Mouse (Mus musculus): Measurements from ENCODE around the gene Dkkl1. TPM values are rescaled to one million over a fixed set of nuclear protein-coding genes. Genes with fewer than 3 reads are reported as not detected.

The Dkkl1 gene
- polyA plus RNA-seq (2012; rRNA removed), result 2.0 and 3.1 TPM in 2 replicates

DNA sequence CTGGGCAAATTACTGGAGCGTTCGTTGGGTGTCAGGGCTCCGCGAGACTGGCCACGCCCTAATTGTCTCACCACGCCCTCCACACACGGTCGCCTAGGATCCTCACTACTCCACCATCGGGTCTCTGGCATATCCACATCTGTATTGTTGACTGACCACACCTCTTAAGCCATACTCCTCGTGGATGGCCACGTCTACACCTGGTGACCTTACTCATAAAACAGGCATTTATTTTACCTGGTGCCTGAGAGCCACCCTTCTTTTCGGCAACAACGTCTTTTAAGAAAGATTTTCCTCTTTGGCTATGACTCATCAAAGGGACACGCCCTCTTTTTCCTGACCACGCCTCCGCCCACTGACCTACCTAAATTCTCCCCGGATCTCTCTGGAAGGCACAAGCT lies at the start of gene Dkkl1:
Gene Dkkl1, minus strand, starts transcription at position 297 of the 401 bp plus-strand sequence.

DNA sequence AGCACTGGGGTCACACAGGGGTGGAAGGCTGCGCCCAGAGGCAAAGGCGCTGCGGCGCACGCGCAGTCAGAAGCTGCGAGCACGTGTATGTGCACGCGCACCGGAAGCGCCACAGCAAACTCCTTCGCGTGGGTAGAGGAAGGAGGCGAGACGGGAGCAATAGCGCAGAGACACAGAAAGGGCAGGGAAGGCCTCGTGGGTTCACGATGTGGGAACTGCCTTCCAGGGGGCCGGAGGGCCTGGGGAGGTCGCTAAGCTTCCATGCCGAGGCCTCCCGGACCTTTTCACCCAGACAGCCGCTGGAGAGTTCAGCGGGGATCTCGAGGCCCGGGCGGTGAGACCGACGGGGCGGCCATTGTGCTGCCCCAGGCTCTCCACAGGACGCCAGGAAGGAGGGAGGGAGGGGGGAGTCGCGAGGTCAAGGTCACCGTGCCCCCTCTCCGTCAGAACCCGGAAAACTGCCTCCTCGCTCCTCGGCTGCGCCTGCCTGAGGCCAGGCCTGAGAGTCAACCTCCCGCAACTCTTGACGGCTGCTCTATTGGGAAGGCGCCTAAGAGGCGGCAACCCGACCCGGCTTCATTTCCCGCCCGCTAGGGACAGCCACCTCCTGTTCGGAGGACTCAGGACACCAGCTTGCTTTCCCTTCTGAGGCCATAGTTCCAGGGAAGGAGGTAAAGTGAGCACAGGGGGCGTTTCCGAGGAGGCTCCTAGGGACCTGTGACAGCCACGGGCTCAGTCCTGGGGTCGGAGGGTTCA lies 28.9 kb upstream of the Dkkl1 start, which contains the start of gene Slc6a16:
Gene Slc6a16, plus strand, starts transcription at position 453 of the 756 bp plus-strand sequence.

DNA sequence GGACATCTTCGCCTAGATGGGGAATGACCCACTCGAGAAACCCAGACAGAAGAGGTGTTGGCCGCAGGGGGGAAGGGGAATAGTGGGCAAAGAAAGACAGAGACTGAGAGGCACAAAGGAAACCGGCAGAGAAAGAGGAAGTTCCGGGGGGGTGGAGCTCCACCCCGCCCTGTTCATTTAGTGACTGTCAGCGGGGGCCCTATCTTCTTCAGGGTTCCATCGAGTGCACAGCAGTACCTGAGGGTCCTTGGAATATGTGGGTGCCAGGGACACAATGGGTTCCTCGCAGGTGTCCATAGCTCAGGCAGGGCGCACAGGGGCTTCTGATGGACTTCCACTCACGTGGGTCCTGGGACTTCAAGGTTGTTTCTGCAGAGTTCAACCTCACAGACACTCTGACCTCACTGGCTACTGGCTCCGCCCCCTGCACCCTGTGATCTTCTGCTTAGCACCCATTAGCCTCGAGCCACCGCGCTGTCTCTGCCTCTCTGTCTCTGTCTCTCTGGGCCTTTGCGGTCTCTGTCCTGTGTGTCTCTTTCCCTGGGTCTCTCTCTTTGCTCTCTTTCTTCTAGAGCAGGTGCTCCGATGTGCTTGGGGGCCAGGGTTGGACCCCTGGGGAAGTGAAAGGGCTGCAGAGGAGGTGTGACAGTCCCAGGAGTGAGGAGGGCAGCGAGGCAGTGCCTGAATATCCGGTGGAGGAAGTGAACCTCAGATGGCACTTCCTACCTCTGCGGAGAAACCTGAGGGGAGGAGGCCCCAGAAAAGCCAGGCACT lies 27.0 kb upstream of the Dkkl1 start, which contains the start of gene Cd37:
Gene Cd37, minus strand, starts transcription at position 393 of the 774 bp plus-strand sequence.

DNA sequence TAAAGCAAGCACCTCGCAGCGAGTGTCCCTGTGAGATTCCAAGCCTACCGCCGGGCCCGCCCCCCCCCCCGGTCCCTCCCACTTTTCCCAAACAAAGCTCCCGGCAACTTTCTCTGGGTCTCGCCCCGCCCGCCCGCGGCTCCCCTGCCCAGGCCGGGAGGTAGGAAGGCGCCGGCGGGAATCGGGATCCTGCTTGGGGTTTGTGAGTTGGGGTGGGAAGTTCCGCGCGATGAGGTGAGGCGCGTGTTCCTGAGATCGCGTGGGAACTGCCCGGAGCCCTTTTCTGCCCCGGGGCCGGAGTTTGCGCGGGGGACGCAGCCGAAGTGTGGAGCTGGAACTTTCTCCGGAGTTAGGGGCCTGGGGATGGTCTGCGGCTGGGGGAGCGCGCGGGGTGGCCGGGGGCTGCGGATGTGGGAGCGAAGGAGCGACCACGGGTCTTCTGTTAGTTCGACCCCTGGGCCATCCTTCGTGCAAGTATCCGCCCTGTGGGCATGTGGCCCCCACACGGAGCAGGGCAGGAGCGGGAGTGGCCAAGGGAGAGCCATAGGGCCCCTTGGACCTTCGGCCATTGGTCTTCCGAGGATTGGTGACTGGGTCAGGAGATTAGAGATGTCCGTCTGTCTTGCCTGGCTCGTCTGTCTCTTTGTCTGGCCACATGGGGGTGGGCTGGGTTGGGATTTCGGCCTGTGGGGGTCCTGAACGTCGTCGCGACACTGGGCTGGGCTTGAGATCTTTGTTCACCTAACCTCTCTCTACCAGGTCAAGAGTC lies 3.9 kb upstream of the Dkkl1 start, which contains the start of gene Tead2:
Gene Tead2, plus strand, starts transcription at position 81 of the 769 bp plus-strand sequence.

DNA sequence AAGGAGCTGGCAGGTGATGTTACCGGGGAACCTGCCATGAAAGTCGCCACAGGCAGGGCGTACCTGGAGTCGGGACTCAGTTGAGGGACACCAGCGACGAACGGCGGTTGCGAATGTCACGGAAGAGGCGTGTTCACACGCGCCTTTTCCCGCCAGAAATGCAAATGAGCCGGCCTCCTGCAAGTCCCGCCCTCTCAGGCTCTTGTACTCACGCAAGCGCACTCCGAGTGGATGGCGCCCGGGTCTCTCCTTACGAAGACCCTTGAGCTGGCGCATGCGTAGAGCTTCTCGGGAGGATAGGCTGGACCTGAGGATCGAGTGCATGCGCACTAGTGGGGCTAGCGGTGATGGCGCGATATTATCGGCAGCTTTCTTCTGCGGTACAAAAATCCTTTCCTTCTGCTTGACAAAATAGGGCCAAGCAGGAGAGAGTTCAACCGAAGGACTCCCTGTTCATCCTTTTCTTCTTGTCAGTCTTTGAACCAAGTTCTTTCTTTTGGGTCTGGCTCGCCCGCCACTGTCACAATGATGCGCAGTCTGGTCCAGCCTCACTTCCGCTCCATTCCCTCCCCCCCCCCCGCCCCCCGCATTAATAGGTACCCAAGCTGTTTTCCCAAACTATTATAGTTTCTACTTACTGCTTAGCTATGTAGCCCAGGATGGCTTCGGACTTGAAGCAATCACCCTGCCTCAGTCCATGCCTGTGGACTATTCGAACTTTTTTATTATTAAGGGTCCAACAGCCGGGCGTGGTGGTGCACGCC lies 7.4 kb downstream of the Dkkl1 start, which contains the start of gene Ccdc155:
Gene Ccdc155, minus strand, starts transcription at position 513 of the 764 bp plus-strand sequence.

DNA sequence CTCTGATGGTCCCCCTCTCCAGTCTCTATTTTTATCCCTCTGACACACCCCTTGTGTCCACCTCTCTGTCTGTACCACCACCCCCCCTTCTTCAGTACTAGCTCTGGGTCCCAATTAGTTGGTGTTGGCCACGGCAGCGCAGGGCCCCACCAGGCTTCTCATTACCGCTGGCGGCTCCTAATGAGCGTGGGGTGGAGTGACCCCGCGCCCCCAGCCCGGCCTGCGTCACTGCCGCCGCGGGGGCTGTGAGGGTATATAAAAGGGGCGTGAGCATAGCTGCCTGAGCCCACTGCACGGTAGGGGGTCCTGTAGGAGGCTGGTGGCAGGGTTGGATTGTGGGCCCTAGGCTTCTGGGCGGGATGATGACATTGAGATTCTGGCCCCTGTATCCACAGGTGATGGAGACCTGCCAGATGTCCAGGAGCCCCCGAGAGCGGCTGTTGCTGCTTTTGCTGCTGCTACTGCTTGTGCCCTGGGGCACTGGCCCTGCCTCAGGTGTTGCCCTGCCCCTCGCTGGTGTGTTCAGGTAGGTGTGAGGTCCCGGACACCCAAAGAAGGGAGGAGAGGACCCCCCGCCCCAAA lies 31.0 kb downstream of the Dkkl1 start, which contains the start of gene Pth2:
Gene Pth2, plus strand, starts transcription at position 100 of the 582 bp plus-strand sequence.

DNA sequence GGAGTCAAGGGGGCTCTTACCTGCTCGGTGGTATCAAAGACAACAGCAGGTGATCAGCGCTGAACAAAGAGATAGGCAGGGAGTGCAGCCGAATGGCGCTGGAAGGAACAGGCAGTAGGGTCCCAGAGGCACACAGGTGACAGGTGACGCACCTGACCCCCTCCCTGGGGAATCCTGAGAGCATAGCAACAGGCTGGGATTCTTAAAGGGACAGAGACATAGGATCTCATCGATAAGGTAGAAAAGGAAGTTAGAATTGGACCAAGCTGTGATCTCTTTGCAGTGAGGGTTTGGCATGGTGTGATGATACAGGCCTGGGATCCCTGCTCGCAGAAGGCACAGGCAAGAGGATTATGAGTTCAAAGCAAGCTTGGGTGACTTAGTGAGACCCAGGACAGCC lies 32.5 kb downstream of the Dkkl1 start, which contains the start of gene Gfy:
Gene Gfy, minus strand, starts transcription at position 101 of the 400 bp plus-strand sequence.

GRCm38 (mm10) chr7:45163735-45164490 lies 48.0 kb downstream of the Dkkl1 start, which contains the start of gene Slc17a7:
Gene Slc17a7, plus strand, starts transcription at chr7:45163949.

Other genes starting within 250 kb of the Dkkl1 start
- gene Cpt1c, start 237.3 kb downstream of the Dkkl1 start, polyA plus RNA-seq (2012; rRNA removed), result 36.4 and 49.2 TPM in 2 replicates
- 510 and 945 TPM in 2 replicates for gene Prmt1, start 225.6 kb downstream of the Dkkl1 start, polyA plus RNA-seq (2012; rRNA removed)
- 113 and 137 TPM in 2 replicates for gene Irf3, start 214.5 kb downstream of the Dkkl1 start, polyA plus RNA-seq (2012; rRNA removed)
- 70.1 and 80.1 TPM in 2 replicates for gene Bcl2l12, start 213.4 kb downstream of the Dkkl1 start, polyA plus RNA-seq (2012; rRNA removed)
- 105 and 108 TPM in 2 replicates for gene Scaf1, start 195.8 kb downstream of the Dkkl1 start, polyA plus RNA-seq (2012; rRNA removed)
- gene Rras, start 194.2 kb downstream of the Dkkl1 start, polyA plus RNA-seq (2012; rRNA removed), result 17.2 and 25.6 TPM in 2 replicates
- gene Prr12, start 159.3 kb downstream of the Dkkl1 start, polyA plus RNA-seq (2012; rRNA removed), result 27.7 and 54.2 TPM in 2 replicates
- 75.0 and 79.0 TPM in 2 replicates for gene Nosip, start 149.7 kb downstream of the Dkkl1 start, polyA plus RNA-seq (2012; rRNA removed)
- gene Prrg2, start 149.5 kb downstream of the Dkkl1 start, polyA plus RNA-seq (2012; rRNA removed), result 18.9 and 28.4 TPM in 2 replicates
- gene Rcn3, start 119.9 kb downstream of the Dkkl1 start, polyA plus RNA-seq (2012; rRNA removed), result 151 and 178 TPM in 2 replicates
- gene Fcgrt, start 108.3 kb downstream of the Dkkl1 start, polyA plus RNA-seq (2012; rRNA removed), result 9.6 and 15.3 TPM in 2 replicates
- gene Rps11, start 87.7 kb downstream of the Dkkl1 start, polyA plus RNA-seq (2012; rRNA removed), result 695 and 927 TPM in 2 replicates
- 2,695 and 3,876 TPM in 2 replicates for gene Rpl13a, start 83.4 kb downstream of the Dkkl1 start, polyA plus RNA-seq (2012; rRNA removed)
- gene Gm45713, start 75.9 kb downstream of the Dkkl1 start, polyA plus RNA-seq (2012; rRNA removed), result 0.05 and 0.52 TPM in 2 replicates
- gene Flt3l, start 75.7 kb downstream of the Dkkl1 start, polyA plus RNA-seq (2012; rRNA removed), result 4.8 and 5.5 TPM in 2 replicates
- gene Pih1d1, start 57.8 kb downstream of the Dkkl1 start, polyA plus RNA-seq (2012; rRNA removed), result 112 and 132 TPM in 2 replicates
- gene Aldh16a1, start 57.6 kb downstream of the Dkkl1 start, polyA plus RNA-seq (2012; rRNA removed), result 31.7 and 34.0 TPM in 2 replicates
- 2.3 and 2.8 TPM in 2 replicates for gene Slc17a7, start 48.2 kb downstream of the Dkkl1 start, polyA plus RNA-seq (2012; rRNA removed)
- 0.04 and 0.07 TPM in 2 replicates for gene Gfy, start 32.6 kb downstream of the Dkkl1 start, polyA plus RNA-seq (2012; rRNA removed)
- 0.26 TPM in 1 of 2 replicates, not detected in the other for gene Pth2, start 31.2 kb downstream of the Dkkl1 start, polyA plus RNA-seq (2012; rRNA removed)
- 0.92 and 1.1 TPM in 2 replicates for gene Ccdc155, start 7.3 kb downstream of the Dkkl1 start, polyA plus RNA-seq (2012; rRNA removed)
- 557 and 610 TPM in 2 replicates for gene Tead2, start 3.6 kb upstream of the Dkkl1 start, polyA plus RNA-seq (2012; rRNA removed)
- gene Cd37, start 27.0 kb upstream of the Dkkl1 start, polyA plus RNA-seq (2012; rRNA removed), result 1.8 and 2.6 TPM in 2 replicates
- 0.17 and 0.30 TPM in 2 replicates for gene Slc6a16, start 28.9 kb upstream of the Dkkl1 start, polyA plus RNA-seq (2012; rRNA removed)
- gene Slc6a21, start 65.4 kb upstream of the Dkkl1 start, polyA plus RNA-seq (2012; rRNA removed), result not detected in 2 replicates
- 18.1 and 19.9 TPM in 2 replicates for gene Trpm4, start 121.6 kb upstream of the Dkkl1 start, polyA plus RNA-seq (2012; rRNA removed)
- gene Hrc, start 123.1 kb upstream of the Dkkl1 start, polyA plus RNA-seq (2012; rRNA removed), result 1.7 and 4.2 TPM in 2 replicates
- 13.7 and 16.5 TPM in 2 replicates for gene Ppfia3, start 154.9 kb upstream of the Dkkl1 start, polyA plus RNA-seq (2012; rRNA removed)
- gene Lin7b, start 158.4 kb upstream of the Dkkl1 start, polyA plus RNA-seq (2012; rRNA removed), result 3.5 and 3.6 TPM in 2 replicates
- 695 and 1,491 TPM in 2 replicates for gene Snrnp70, start 183.6 kb upstream of the Dkkl1 start, polyA plus RNA-seq (2012; rRNA removed)
- 0.04 TPM in 1 of 2 replicates, not detected in the other for gene Kcna7, start 193.5 kb upstream of the Dkkl1 start, polyA plus RNA-seq (2012; rRNA removed)
- gene Ntf5, start 201.5 kb upstream of the Dkkl1 start, polyA plus RNA-seq (2012; rRNA removed), result 1.3 and 2.1 TPM in 2 replicates
- 0.16 TPM in 1 of 2 replicates, not detected in the other for gene Lhb, start 208.7 kb upstream of the Dkkl1 start, polyA plus RNA-seq (2012; rRNA removed)
- gene Gys1, start 222.7 kb upstream of the Dkkl1 start, polyA plus RNA-seq (2012; rRNA removed), result 19.0 and 32.3 TPM in 2 replicates
- 154 and 206 TPM in 2 replicates for gene Ruvbl2, start 225.9 kb upstream of the Dkkl1 start, polyA plus RNA-seq (2012; rRNA removed)
- 1,702 and 1,837 TPM in 2 replicates for gene Ftl1, start 247.7 kb upstream of the Dkkl1 start, polyA plus RNA-seq (2012; rRNA removed)